Mouse (Mus musculus) heart, postnatal 0 days (tissue): ENCODE measurements at regions not wholly inside any gene's neighbourhood (a gene's known extent, or its start where the extent isn't known, plus 50 kb on each side); places are given as distances from the start of the nearest gene placed in this dataset.

Experiments used
- ATAC-seq: fragments of 200-750 bp; cut with Nextera tagmentation; 2 replicates; pipeline ENCODE4 v1.8.0; 2017; ENCODE audit warnings: low read depth, moderate number of reproducible peaks, moderate library complexity; ENCODE audit not compliant: insufficient read depth
- DNase-seq: peaks from one replicate; pipeline ENCODE4 v3.0.0-alpha.2; 2016; ENCODE audit warnings: low spot score
- H3K27ac ChIP-seq: fragments of 300-500 bp; sonication (generic); 2 replicates; pipeline ENCODE4 v1.5.1; 2014; ENCODE audit warnings: low read depth, mild to moderate bottlenecking
- H3K27me3 ChIP-seq: fragments of 300-500 bp; sonication (generic); 2 replicates; pipeline ENCODE4 v1.6.1; 2014; ENCODE audit warnings: low read length, mixed read lengths; ENCODE audit not compliant: control insufficient read depth, insufficient read depth
- H3K36me3 ChIP-seq: fragments of 300-500 bp; sonication (generic); replicated peaks from 2 replicates; pipeline ENCODE4 v1.6.1; 2014; ENCODE audit warnings: low read length, mixed read lengths; ENCODE audit not compliant: control insufficient read depth, insufficient read depth
- H3K4me1 ChIP-seq: fragments of 300-500 bp; sonication (generic); 2 replicates; pipeline ENCODE4 v1.6.1; 2014; ENCODE audit warnings: antibody characterized with exemption; ENCODE audit not compliant: control insufficient read depth, insufficient read depth
- H3K4me2 ChIP-seq: fragments of 300-500 bp; sonication (generic); 2 replicates; pipeline ENCODE4 v1.6.1; 2014; ENCODE audit warnings: low read depth, mild to moderate bottlenecking, low read length, moderate library complexity
- H3K4me3 ChIP-seq: fragments of 300-500 bp; sonication (generic); 2 replicates; pipeline ENCODE4 v1.5.1; 2014; ENCODE audit warnings: low read depth, low read length
- H3K9ac ChIP-seq: fragments of 300-500 bp; sonication (generic); replicated peaks from 2 replicates; pipeline ENCODE4 v1.6.1; 2014; ENCODE audit warnings: low read depth, low read length, mixed read lengths
- H3K9me3 ChIP-seq: fragments of 300-500 bp; sonication (generic); replicated peaks from 2 replicates; pipeline ENCODE4 v1.6.1; 2016; ENCODE audit warnings: low read length; ENCODE audit not compliant: control insufficient read depth
- CTCF ChIP-seq: IDR thresholded peaks from 2 replicates; pipeline ENCODE4 v1.5.1; 2016; ENCODE audit warnings: antibody characterized with exemption, control low read depth, low read depth
- EP300 ChIP-seq: IDR thresholded peaks from 2 replicates; pipeline ENCODE4 v1.6.1; 2016; ENCODE audit warnings: antibody characterized with exemption, low read depth
- WGBS: fragments of 180-500 bp; shearing (Covaris S2); extraction: QIAGEN DNeasy Blood & Tissue Kit; methylation state at CpG from one replicate; pipeline ENCODE4 v1.1.7; 2014; 5-methylcytosine and 5-hydroxymethylcytosine counted together

- no peak overlapping the region for H3K27ac ChIP-seq
- H3K27me3 ChIP-seq, result no peaks in the 10 kb centered on the region
- no peak overlapping the region for H3K9ac ChIP-seq
- TF ChIP-seq EP300, result no peak
- TF ChIP-seq CTCF, result no peak
- no peak overlapping the region for H3K4me2 ChIP-seq
- ATAC-seq (no peak), DNase-seq (no peak)
- no peaks in the 10 kb centered on the region for H3K9me3 ChIP-seq
- no peaks in the 10 kb centered on the region for H3K4me1 ChIP-seq
- no peaks in the 10 kb centered on the region for H3K36me3 ChIP-seq
- WGBS, result 84% methylated on average over 6 of the region's 6 CpGs
- H3K4me3 ChIP-seq, result no peak overlapping the region
Measured at GRCm38 (mm10) chr13:52009766-52010165, 163.3 kb downstream of the Gadd45g start.

DNA sequence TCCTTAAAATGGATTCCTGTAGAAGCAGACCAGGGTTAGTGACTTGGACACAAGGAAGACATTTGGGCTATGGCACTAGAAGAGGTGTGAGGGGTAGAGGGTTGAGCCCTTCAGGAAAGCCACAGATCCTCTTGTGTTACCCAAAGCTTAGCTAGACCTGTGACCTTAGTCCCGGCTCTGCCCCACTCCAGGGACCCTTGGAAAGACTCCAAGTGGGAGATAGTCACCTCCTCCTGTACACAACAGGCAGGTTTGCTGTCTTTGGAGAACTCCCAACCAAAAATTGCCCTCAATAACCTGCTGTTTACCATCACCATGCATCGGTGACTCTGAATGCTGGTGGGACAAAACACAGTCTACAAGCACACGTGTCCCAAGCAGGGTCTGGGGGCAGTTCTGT is 164.5 kb downstream of the Gadd45g start:
- no peak overlapping the region for H3K4me2 ChIP-seq
- TF ChIP-seq CTCF (no peak), EP300 (no peak)
- no peak for DNase-seq
- H3K4me1 ChIP-seq, result no peaks in the 10 kb centered on the region
- no peak overlapping the region for H3K27ac ChIP-seq
- H3K9ac ChIP-seq, result no peak overlapping the region
- no peak overlapping the region for H3K4me3 ChIP-seq
- WGBS, result 81% methylated on average over 3 of the region's 3 CpGs
- H3K36me3 ChIP-seq, result no peaks in the 10 kb centered on the region
- no peaks in the 10 kb centered on the region for H3K27me3 ChIP-seq
- no peak for ATAC-seq
- H3K9me3 ChIP-seq, result no peaks in the 10 kb centered on the region

- Histone ChIP-seq H3K9me3 (no peaks in the 10 kb centered on the region), H3K27ac (no peak overlapping the region), H3K9ac (no peak overlapping the region), H3K27me3 (no peaks in the 10 kb centered on the region), H3K4me3 (no peak overlapping the region), H3K36me3 (no peaks in the 10 kb centered on the region), H3K4me1 (no peaks in the 10 kb centered on the region), H3K4me2 (no peak overlapping the region)
- WGBS, result 52% methylated on average over 1 of the region's 1 CpGs
- TF ChIP-seq CTCF (no peak), EP300 (no peak)
- DNase-seq (no peak), ATAC-seq (no peak)
Measured at GRCm38 (mm10) chr13:52013182-52013581, 166.7 kb downstream of the Gadd45g start.

DNA sequence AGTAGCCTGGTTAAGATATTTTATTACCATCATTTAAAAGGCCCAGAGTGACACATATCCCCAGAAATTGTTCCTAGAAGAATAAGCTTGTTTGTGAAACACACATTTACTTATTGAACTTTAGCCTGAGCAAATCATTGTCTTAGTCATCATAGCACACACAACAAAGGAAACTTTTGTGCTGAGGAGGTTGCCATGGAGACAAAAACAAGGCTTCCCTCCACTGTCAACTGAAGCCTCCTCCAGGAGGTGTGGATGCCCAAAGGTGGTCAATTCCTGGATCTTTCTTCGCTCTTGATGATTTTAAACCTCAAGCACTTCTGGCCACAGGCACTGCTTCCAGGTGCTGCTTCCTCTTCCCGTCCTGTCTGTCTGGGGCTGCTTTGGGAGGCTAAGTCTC is 167.3 kb downstream of the Gadd45g start:
- H3K9me3 ChIP-seq, result no peaks in the 10 kb centered on the region
- H3K4me3 ChIP-seq, result no peak overlapping the region
- no peak overlapping the region for H3K9ac ChIP-seq
- WGBS, result 79% methylated on average over 2 of the region's 2 CpGs
- no peaks in the 10 kb centered on the region for H3K27me3 ChIP-seq
- H3K27ac ChIP-seq, result no peak overlapping the region
- no peaks in the 10 kb centered on the region for H3K36me3 ChIP-seq
- TF ChIP-seq EP300, result no peak
- TF ChIP-seq CTCF, result no peak
- no peak for DNase-seq
- H3K4me2 ChIP-seq, result no peak overlapping the region
- H3K4me1 ChIP-seq, result no peaks in the 10 kb centered on the region
- no peak for ATAC-seq

DNA sequence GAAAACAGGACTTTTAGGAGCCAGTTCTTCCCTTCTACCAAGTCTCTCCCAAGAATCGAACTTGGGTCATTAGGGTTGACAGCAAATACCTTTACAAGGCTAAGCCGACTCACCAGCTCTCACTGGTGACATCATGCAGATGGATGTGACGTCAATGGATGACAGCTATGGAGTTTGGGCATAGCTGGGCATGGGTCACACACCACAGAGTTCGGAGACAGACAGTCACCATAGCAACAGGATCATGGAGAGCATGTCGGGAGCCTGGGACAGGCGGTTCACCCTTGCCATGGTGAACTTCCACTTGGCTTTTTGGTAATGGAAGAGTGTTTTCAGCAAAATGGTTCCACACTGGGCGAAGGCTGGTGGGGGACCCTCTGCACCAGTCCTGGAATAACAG is 168.1 kb downstream of the Gadd45g start:
- Histone ChIP-seq H3K4me3 (no peak overlapping the region), H3K27ac (no peak overlapping the region), H3K4me1 (no peaks in the 10 kb centered on the region), H3K27me3 (no peaks in the 10 kb centered on the region), H3K9me3 (no peaks in the 10 kb centered on the region), H3K9ac (no peak overlapping the region), H3K4me2 (no peak overlapping the region), H3K36me3 (no peaks in the 10 kb centered on the region)
- WGBS, result 81% methylated on average over 7 of the region's 7 CpGs
- no peak for ATAC-seq
- no peak for DNase-seq
- TF ChIP-seq CTCF (no peak), EP300 (no peak)

DNA sequence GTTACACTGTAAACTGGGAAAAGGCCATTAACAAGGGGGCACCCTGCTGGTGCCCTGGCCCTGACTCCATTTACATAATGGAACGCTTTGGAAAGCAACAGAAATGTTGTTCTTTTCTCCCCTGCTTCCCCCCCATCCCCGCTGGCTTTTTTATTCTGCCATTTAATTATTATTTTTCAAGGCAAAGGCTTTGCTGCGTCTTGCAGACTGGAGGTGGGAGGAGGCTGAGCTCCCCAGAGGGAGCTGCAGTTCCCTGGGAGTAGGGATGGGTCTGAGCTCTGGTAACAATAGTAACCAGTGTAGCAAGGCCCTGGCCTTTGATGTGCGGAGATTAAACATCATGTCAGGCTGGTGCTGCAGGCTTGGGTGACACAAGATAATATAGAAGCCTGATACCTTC is 168.6 kb downstream of the Gadd45g start:
- Histone ChIP-seq H3K27ac (no peak overlapping the region), H3K4me3 (no peak overlapping the region), H3K9ac (no peak overlapping the region), H3K4me2 (no peak overlapping the region), H3K4me1 (no peaks in the 10 kb centered on the region), H3K9me3 (no peaks in the 10 kb centered on the region), H3K27me3 (no peaks in the 10 kb centered on the region), H3K36me3 (no peaks in the 10 kb centered on the region)
- DNase-seq, result no peak
- ATAC-seq, result no peak
- TF ChIP-seq CTCF (no peak), EP300 (no peak)
- WGBS, result 63% methylated on average over 4 of the region's 4 CpGs
